Mouse (Mus musculus): Measurements from ENCODE around the gene Cct8l1. TPM values are rescaled to one million over a fixed set of nuclear protein-coding genes. Genes with fewer than 3 reads are reported as not detected.

Cct8l1 gene
- polyA plus RNA-seq, 1 experiment from 2014 or later: not detected

DNA sequence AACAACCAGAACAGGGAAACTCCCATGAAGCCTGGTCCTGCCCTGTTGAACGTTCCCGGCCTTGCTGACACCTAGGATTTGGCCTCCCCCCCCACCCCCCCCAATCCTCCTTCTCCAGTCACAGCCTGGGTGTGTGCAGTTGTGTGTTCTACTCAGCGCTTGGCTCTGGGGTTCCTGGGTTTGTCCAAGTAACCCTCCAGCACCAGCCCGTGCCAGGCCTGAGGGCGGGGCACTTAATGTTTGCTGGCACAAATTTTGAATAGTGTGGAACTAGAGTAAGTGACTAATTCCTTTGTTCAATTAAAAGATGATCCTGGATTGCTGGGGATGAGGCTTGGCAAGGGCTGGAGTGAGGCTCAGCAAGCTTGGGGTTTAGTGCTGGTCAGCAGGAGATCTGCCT is 28.7 kb downstream of the Cct8l1 start:
- ATAC-seq (replicated peaks; ENCODE audit: low FRiP score, low read depth) (no peak), DNase-seq (ENCODE audit: low spot score) (no peak)
- H3K4me2 ChIP-seq (ENCODE audit: low read length): no peak overlapping the region
- no peak overlapping the region for H3K27ac ChIP-seq
- no peaks in the 10 kb centered on the region for H3K9me3 ChIP-seq (replicated peaks; ENCODE audit: low read length)
- no peaks in the 10 kb centered on the region for H3K27me3 ChIP-seq (ENCODE audit: insufficient read depth, low read length)
- 81% methylated on average over 5 of the region's 5 CpGs for WGBS
- H3K36me3 ChIP-seq (ENCODE audit: insufficient read depth, low read length): no peaks in the 10 kb centered on the region
- no peak for TF ChIP-seq CTCF (IDR thresholded peaks at IDR 0.05; ENCODE audit: low read depth)
- no peaks in the 10 kb centered on the region for H3K4me1 ChIP-seq (replicated peaks; ENCODE audit: insufficient read depth, low read length)
- no peak overlapping the region for H3K4me3 ChIP-seq (replicated peaks; ENCODE audit: low read depth, low read length)
- H3K9ac ChIP-seq (ENCODE audit: low read depth, low read length): no peak overlapping the region

GRCm38 (mm10) chr5:25546912-25547311 is 31.0 kb downstream of the Cct8l1 start:
- TF ChIP-seq CTCF (IDR thresholded peaks at IDR 0.05; ENCODE audit: low read depth): no peak
- no peaks in the 10 kb centered on the region for H3K9me3 ChIP-seq (replicated peaks; ENCODE audit: low read length)
- H3K4me1 ChIP-seq (replicated peaks; ENCODE audit: insufficient read depth, low read length): no peaks in the 10 kb centered on the region
- H3K4me2 ChIP-seq (ENCODE audit: low read length): no peak overlapping the region
- no peak overlapping the region for H3K4me3 ChIP-seq (replicated peaks; ENCODE audit: low read depth, low read length)
- DNase-seq (ENCODE audit: low spot score): no peak
- no peak for ATAC-seq (replicated peaks; ENCODE audit: low FRiP score, low read depth)
- H3K27ac ChIP-seq: no peak overlapping the region
- no peak overlapping the region for H3K9ac ChIP-seq (ENCODE audit: low read depth, low read length)
- WGBS: 100% methylated on average over 2 of the region's 2 CpGs
- H3K36me3 ChIP-seq (ENCODE audit: insufficient read depth, low read length): no peaks in the 10 kb centered on the region
- no peaks in the 10 kb centered on the region for H3K27me3 ChIP-seq (ENCODE audit: insufficient read depth, low read length)

GRCm38 (mm10) chr5:25550912-25551311 is 35.0 kb downstream of the Cct8l1 start:
- TF ChIP-seq CTCF (IDR thresholded peaks at IDR 0.05; ENCODE audit: low read depth): no peak
- 91% methylated on average over 1 of the region's 1 CpGs for WGBS
- Histone ChIP-seq H3K27me3 (ENCODE audit: insufficient read depth, low read length) (no peaks in the 10 kb centered on the region), H3K4me1 (replicated peaks; ENCODE audit: insufficient read depth, low read length) (no peaks in the 10 kb centered on the region), H3K36me3 (ENCODE audit: insufficient read depth, low read length) (no peaks in the 10 kb centered on the region), H3K9me3 (replicated peaks; ENCODE audit: low read length) (no peaks in the 10 kb centered on the region), H3K4me3 (replicated peaks; ENCODE audit: low read depth, low read length) (no peak overlapping the region), H3K27ac (no peak overlapping the region), H3K4me2 (ENCODE audit: low read length) (no peak overlapping the region), H3K9ac (ENCODE audit: low read depth, low read length) (no peak overlapping the region)
- no peak for DNase-seq (ENCODE audit: low spot score)
- ATAC-seq (replicated peaks; ENCODE audit: low FRiP score, low read depth): no peak

DNA sequence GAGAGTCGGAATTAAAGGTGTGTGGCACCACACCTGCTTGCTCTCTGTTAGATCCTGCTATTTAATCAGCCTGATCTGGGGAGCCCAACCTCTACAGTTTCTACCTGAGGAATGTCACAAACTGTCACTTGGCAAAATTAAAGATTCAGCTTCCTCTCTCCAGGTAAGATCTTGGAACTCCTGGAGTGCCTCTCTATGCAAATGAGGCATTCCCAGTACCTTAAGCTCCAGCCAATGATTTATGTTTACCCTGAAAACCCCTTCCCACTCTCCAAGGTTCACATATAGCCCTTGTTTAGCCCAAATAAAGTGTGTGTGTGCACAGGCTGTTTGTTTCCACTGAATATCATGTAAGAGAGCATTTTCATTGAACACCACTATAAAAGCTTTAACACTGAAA is 38.3 kb downstream of the Cct8l1 start:
- no peaks in the 10 kb centered on the region for H3K9me3 ChIP-seq (replicated peaks; ENCODE audit: low read length)
- H3K4me1 ChIP-seq (replicated peaks; ENCODE audit: insufficient read depth, low read length): no peaks in the 10 kb centered on the region
- WGBS: 87% methylated on average over 1 of the region's 1 CpGs
- no peak overlapping the region for H3K4me2 ChIP-seq (ENCODE audit: low read length)
- H3K36me3 ChIP-seq (ENCODE audit: insufficient read depth, low read length): no peaks in the 10 kb centered on the region
- no peak for TF ChIP-seq CTCF (IDR thresholded peaks at IDR 0.05; ENCODE audit: low read depth)
- DNase-seq (ENCODE audit: low spot score): no peak
- no peak overlapping the region for H3K9ac ChIP-seq (ENCODE audit: low read depth, low read length)
- H3K27ac ChIP-seq: no peak overlapping the region
- no peak overlapping the region for H3K4me3 ChIP-seq (replicated peaks; ENCODE audit: low read depth, low read length)
- no peak for ATAC-seq (replicated peaks; ENCODE audit: low FRiP score, low read depth)
- no peaks in the 10 kb centered on the region for H3K27me3 ChIP-seq (ENCODE audit: insufficient read depth, low read length)

DNA sequence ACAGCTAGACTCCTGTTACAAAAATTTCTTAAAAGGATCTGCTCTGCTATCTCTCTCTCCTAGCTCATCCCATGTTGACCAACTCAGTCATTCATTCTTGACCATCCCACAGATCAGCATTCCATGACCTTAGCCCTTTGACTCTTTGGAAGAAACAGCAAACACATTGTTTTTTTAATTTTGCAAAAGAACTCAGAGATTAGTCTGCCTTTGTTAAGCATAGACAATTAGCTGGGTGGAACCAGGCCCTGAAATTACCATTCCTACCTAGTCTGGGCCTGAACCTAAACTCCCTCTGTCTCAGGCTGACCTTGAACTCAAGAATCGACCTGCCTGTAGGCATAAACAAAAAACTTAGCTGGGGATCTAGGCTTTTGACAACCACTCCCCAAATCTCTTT is 38.8 kb downstream of the Cct8l1 start:
- Histone ChIP-seq H3K9ac (ENCODE audit: low read depth, low read length) (no peak overlapping the region), H3K4me1 (replicated peaks; ENCODE audit: insufficient read depth, low read length) (no peaks in the 10 kb centered on the region), H3K9me3 (replicated peaks; ENCODE audit: low read length) (no peaks in the 10 kb centered on the region), H3K27me3 (ENCODE audit: insufficient read depth, low read length) (no peaks in the 10 kb centered on the region), H3K4me3 (replicated peaks; ENCODE audit: low read depth, low read length) (no peak overlapping the region), H3K27ac (no peak overlapping the region), H3K36me3 (ENCODE audit: insufficient read depth, low read length) (no peaks in the 10 kb centered on the region), H3K4me2 (ENCODE audit: low read length) (no peak overlapping the region)
- ATAC-seq (replicated peaks; ENCODE audit: low FRiP score, low read depth): no peak
- TF ChIP-seq CTCF (IDR thresholded peaks at IDR 0.05; ENCODE audit: low read depth): no peak
- 29% methylated on average over 1 of the region's 1 CpGs for WGBS
- DNase-seq (ENCODE audit: low spot score): no peak

GRCm38 (mm10) chr5:25555684-25556083 is 39.8 kb downstream of the Cct8l1 start:
- no peaks in the 10 kb centered on the region for H3K9me3 ChIP-seq (replicated peaks; ENCODE audit: low read length)
- H3K36me3 ChIP-seq (ENCODE audit: insufficient read depth, low read length): no peaks in the 10 kb centered on the region
- no peak for TF ChIP-seq CTCF (IDR thresholded peaks at IDR 0.05; ENCODE audit: low read depth)
- no peak overlapping the region for H3K9ac ChIP-seq (ENCODE audit: low read depth, low read length)
- H3K27me3 ChIP-seq (ENCODE audit: insufficient read depth, low read length): no peaks in the 10 kb centered on the region
- DNase-seq (ENCODE audit: low spot score) (no peak), ATAC-seq (replicated peaks; ENCODE audit: low FRiP score, low read depth) (no peak)
- no peaks in the 10 kb centered on the region for H3K4me1 ChIP-seq (replicated peaks; ENCODE audit: insufficient read depth, low read length)
- H3K4me3 ChIP-seq (replicated peaks; ENCODE audit: low read depth, low read length): no peak overlapping the region
- H3K27ac ChIP-seq: no peak overlapping the region
- no peak overlapping the region for H3K4me2 ChIP-seq (ENCODE audit: low read length)
- WGBS: 87% methylated on average over 5 of the region's 5 CpGs

- no peak for TF ChIP-seq CTCF (IDR thresholded peaks at IDR 0.05; ENCODE audit: low read depth)
- Histone ChIP-seq H3K36me3 (ENCODE audit: insufficient read depth, low read length) (no peaks in the 10 kb centered on the region), H3K27ac (no peak overlapping the region), H3K27me3 (ENCODE audit: insufficient read depth, low read length) (no peaks in the 10 kb centered on the region), H3K4me3 (replicated peaks; ENCODE audit: low read depth, low read length) (no peak overlapping the region), H3K4me1 (replicated peaks; ENCODE audit: insufficient read depth, low read length) (no peaks in the 10 kb centered on the region), H3K9ac (ENCODE audit: low read depth, low read length) (no peak overlapping the region), H3K4me2 (ENCODE audit: low read length) (no peak overlapping the region), H3K9me3 (replicated peaks; ENCODE audit: low read length) (no peaks in the 10 kb centered on the region)
- DNase-seq (ENCODE audit: low spot score) (no peak), ATAC-seq (replicated peaks; ENCODE audit: low FRiP score, low read depth) (no peak)
- 79% methylated on average over 5 of the region's 5 CpGs for WGBS
Measured at GRCm38 (mm10) chr5:25556363-25556762, 40.5 kb downstream of the Cct8l1 start.

Other genes with a start within 250 kb of the Cct8l1 start
- gene Kmt2c, start 17.3 kb upstream of the Cct8l1 start, polyA plus RNA-seq (2015; fragmentation: Nextera tagmentation; extraction: Ambion mirVana): 9.7 and 10.0 TPM in 2 replicates
- gene Xrcc2, start 189.8 kb downstream of the Cct8l1 start, polyA plus RNA-seq (2015; fragmentation: Nextera tagmentation; extraction: Ambion mirVana): 3.6 and 4.5 TPM in 2 replicates
- 5.1 and 5.8 TPM in 2 replicates for gene Actr3b, start 243.9 kb downstream of the Cct8l1 start, polyA plus RNA-seq (2015; fragmentation: Nextera tagmentation; extraction: Ambion mirVana)